19 mouse cellular contexts compared by ENCODE assay signal in genomic region chr9:113462888-113463287, GRCm38 (mm10).
A peak's percentile ranks its signal among the peaks of the same experiment; 100 is the strongest.
DNase-seq lines count a peak whose midpoint lies in the region; ATAC-seq lines count a peak whose summit lies in the region.
"Had no signal": no experiment of that assay in that cellular context is flagged by ENCODE, and none has a peak within 500 bp of the region (broad histone marks: within the 10 kb centered on the region; RNA-seq: fewer than 3 reads in every experiment).

No protein-coding gene starts in this region.

- peak overlapping the region; percentile 55 for H3K27ac ChIP-seq in forebrain, embryonic 14.5 days (ENCODE audit: low read depth, low read length)
- H3K27ac ChIP-seq in hindbrain, embryonic 13.5 days, result peak overlapping the region; percentile 70
- H3K27ac ChIP-seq in midbrain, embryonic 11.5 days (ENCODE audit: low read depth, low read length), result peak overlapping the region; percentile 12; the same call in 1 of the 2 replicates
- peak overlapping the region; percentile 34; the same call in 1 of the 2 replicates for H3K27ac ChIP-seq in neural tube, embryonic 14.5 days (ENCODE audit: low read depth, low read length)
- H3K27ac ChIP-seq: gastrocnemius, adult 2 months; macrophage had no signal

- no peak overlapping the region for H3K4me3 ChIP-seq in forebrain, embryonic 14.5 days (ENCODE audit: low read depth, low read length)
- H3K4me3 ChIP-seq in hindbrain, embryonic 13.5 days, result no peak overlapping the region
- no peak overlapping the region for H3K4me3 ChIP-seq in midbrain, embryonic 11.5 days (ENCODE audit: low read depth, low read length)
- no peak overlapping the region for H3K4me3 ChIP-seq in neural tube, embryonic 14.5 days (ENCODE audit: low read depth, low read length)
- H3K4me3 ChIP-seq: gastrocnemius, adult 2 months had no signal

- 8% methylated on average over 2 of the region's 2 CpGs for WGBS in forebrain, embryonic 14.5 days
- 11% methylated on average over 2 of the region's 2 CpGs for WGBS in hindbrain, embryonic 13.5 days
- WGBS in midbrain, embryonic 11.5 days, result 41% methylated on average over 2 of the region's 2 CpGs
- WGBS in neural tube, embryonic 14.5 days, result 14% methylated on average over 2 of the region's 2 CpGs

- H3K9ac ChIP-seq in forebrain, embryonic 14.5 days (ENCODE audit: low read length), result no peak overlapping the region
- H3K9ac ChIP-seq in hindbrain, embryonic 13.5 days, result no peak overlapping the region
- H3K9ac ChIP-seq in midbrain, embryonic 11.5 days (ENCODE audit: low read length), result no peak overlapping the region
- H3K9ac ChIP-seq in neural tube, embryonic 14.5 days (replicated peaks; ENCODE audit: low read depth, low read length), result no peak overlapping the region

- H3K27me3 ChIP-seq in forebrain, embryonic 14.5 days (replicated peaks; ENCODE audit: control insufficient read depth, insufficient read depth, low read length), result no peaks in the 10 kb centered on the region
- peaks cover 3% of the 10 kb centered on the region; the same call in 1 of the 2 replicates for H3K27me3 ChIP-seq in hindbrain, embryonic 13.5 days
- no peaks in the 10 kb centered on the region for H3K27me3 ChIP-seq in midbrain, embryonic 11.5 days (ENCODE audit: control insufficient read depth, insufficient read depth, low read length)
- no peaks in the 10 kb centered on the region for H3K27me3 ChIP-seq in neural tube, embryonic 14.5 days (ENCODE audit: control insufficient read depth, insufficient read depth, low read length)

- H3K4me1 ChIP-seq in forebrain, embryonic 14.5 days (ENCODE audit: control insufficient read depth, insufficient read depth, low read length), result no peaks in the 10 kb centered on the region
- H3K4me1 ChIP-seq in hindbrain, embryonic 13.5 days (replicated peaks), result peaks cover 20% of the 10 kb centered on the region
- peaks cover 9% of the 10 kb centered on the region for H3K4me1 ChIP-seq in midbrain, embryonic 11.5 days (ENCODE audit: control insufficient read depth, insufficient read depth, low read length)
- H3K4me1 ChIP-seq in neural tube, embryonic 14.5 days (ENCODE audit: control insufficient read depth, insufficient read depth, low read length), result no peaks in the 10 kb centered on the region

- no peak overlapping the region for H3K4me2 ChIP-seq in forebrain, embryonic 14.5 days (ENCODE audit: low read length)
- H3K4me2 ChIP-seq in hindbrain, embryonic 13.5 days, result no peak overlapping the region
- H3K4me2 ChIP-seq in midbrain, embryonic 11.5 days, result no peak overlapping the region; the same call in 1 of the 2 replicates
- no peak overlapping the region for H3K4me2 ChIP-seq in neural tube, embryonic 14.5 days (ENCODE audit: low read depth, low read length)

- H3K9me3 ChIP-seq in forebrain, embryonic 14.5 days (replicated peaks; ENCODE audit: control insufficient read depth, low read length), result no peaks in the 10 kb centered on the region
- no peaks in the 10 kb centered on the region for H3K9me3 ChIP-seq in hindbrain, embryonic 13.5 days
- H3K9me3 ChIP-seq in midbrain, embryonic 11.5 days (ENCODE audit: control insufficient read depth, low read length), result no peaks in the 10 kb centered on the region
- H3K9me3 ChIP-seq in neural tube, embryonic 14.5 days (ENCODE audit: control insufficient read depth, low read length), result no peaks in the 10 kb centered on the region

- no peaks in the 10 kb centered on the region for H3K36me3 ChIP-seq in forebrain, embryonic 14.5 days (ENCODE audit: control insufficient read depth, insufficient read depth, low read length)
- H3K36me3 ChIP-seq in hindbrain, embryonic 13.5 days, result no peaks in the 10 kb centered on the region
- H3K36me3 ChIP-seq in midbrain, embryonic 11.5 days (ENCODE audit: control insufficient read depth, insufficient read depth, low read length), result no peaks in the 10 kb centered on the region
- no peaks in the 10 kb centered on the region for H3K36me3 ChIP-seq in neural tube, embryonic 14.5 days (ENCODE audit: control insufficient read depth, insufficient read depth, low read length)
- H3K36me3 ChIP-seq: G1E had no signal

- DNase-seq in forebrain, embryonic 14.5 days (ENCODE audit: low spot score), result no peak
- no peak for DNase-seq in midbrain, embryonic 11.5 days (ENCODE audit: low spot score, missing footprints)
- DNase-seq in embryo, embryonic 9.5 days (ENCODE audit: extremely low spot score), result no peak
- no peak for DNase-seq in retina, embryonic 14.5 days (ENCODE audit: low spot score)
- DNase-seq in adrenal gland, postnatal 25 days, result no peak
- DNase-seq: adrenal gland, adult 8-10 months; cerebellum, postnatal 10 days; gastrocnemius, adult 2 months; heart, postnatal 14 days; kidney, postnatal 10 days; liver; lung, adult 2 months; retina, postnatal 1 day; thymus, adult 18-20 months had no signal

- peak; percentile 72 for ATAC-seq in forebrain, embryonic 14.5 days
- peak; percentile 55 for ATAC-seq in hindbrain, embryonic 13.5 days (ENCODE audit: low FRiP score)
- peak; percentile 59 for ATAC-seq in midbrain, embryonic 11.5 days (ENCODE audit: low FRiP score)
- peak; percentile 66 for ATAC-seq in neural tube, embryonic 14.5 days (ENCODE audit: low read depth)
- ATAC-seq: intestine, postnatal 0 days had no signal

Comparison
In these comparisons a context has a peak if more than half of its experiments do, and no peak if none do; other contexts are left out.
1. H3K27ac ChIP-seq: peak in every context shown above with its lines; median percentile 70 in hindbrain, embryonic 13.5 days; 55 in forebrain, embryonic 14.5 days; 34 in neural tube, embryonic 14.5 days; 12 in midbrain, embryonic 11.5 days.